ENCODE assay signal across 11 mouse cellular contexts in the genomic region with DNA sequence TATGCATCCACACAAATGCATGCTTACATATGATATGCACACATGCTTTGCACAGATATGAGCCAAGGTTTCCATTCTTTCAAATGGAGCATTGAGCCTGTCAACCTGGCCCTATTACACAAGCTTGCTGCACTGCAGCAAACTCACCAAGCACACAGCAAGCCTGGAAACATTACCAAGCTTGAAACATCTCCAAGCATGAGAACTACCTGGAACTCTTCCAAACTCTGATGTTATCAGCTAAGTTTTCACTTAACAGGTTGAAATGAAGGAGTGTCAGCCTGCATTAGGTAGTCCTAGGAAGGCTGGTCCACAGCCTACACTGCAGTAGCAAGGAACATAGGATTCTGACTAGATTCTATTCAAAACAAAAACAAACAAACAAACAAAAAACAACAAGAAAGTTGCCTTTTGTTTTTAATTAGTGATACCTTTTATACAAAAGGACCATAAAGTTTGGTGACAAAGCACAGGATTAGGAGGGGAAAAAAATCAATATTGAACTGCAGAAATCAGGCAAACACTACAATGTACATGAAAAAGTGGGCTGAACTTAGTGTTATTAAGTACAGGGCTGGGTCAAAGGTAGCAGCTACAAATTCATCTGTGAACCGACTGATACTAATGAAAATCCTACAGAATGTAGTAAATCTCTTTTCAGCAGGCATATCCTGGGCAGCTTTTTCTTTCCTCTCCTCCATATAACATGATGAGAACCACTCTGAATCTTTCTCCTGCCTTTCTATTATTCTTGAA.
A peak's percentile ranks its signal among the peaks of the same experiment; 100 is the strongest.
DNase-seq lines count a peak whose midpoint lies in the region; ATAC-seq and TF ChIP-seq lines count a peak whose summit lies in the region.
"Had no signal": no experiment of that assay in that cellular context is flagged by ENCODE, and none has a peak within 500 bp of the region (broad histone marks: within the 10 kb centered on the region; RNA-seq: fewer than 3 reads in every experiment).

No protein-coding gene starts in this region.

- H3K4me3 ChIP-seq in forebrain, embryonic 14.5 days (ENCODE audit: low read depth, low read length), result no peak overlapping the region
- H3K4me3 ChIP-seq in forebrain, embryonic 15.5 days, result no peak overlapping the region
- no peak overlapping the region for H3K4me3 ChIP-seq in left cerebral cortex, adult 2 months
- no peak overlapping the region for H3K4me3 ChIP-seq in midbrain, embryonic 10.5 days
- H3K4me3 ChIP-seq: erythroblast, embryonic 14.5 days; midbrain, embryonic 13.5 days had no signal

- no peak overlapping the region for H3K9ac ChIP-seq in forebrain, embryonic 14.5 days (ENCODE audit: low read length)
- no peak overlapping the region for H3K9ac ChIP-seq in forebrain, embryonic 15.5 days (replicated peaks)
- H3K9ac ChIP-seq: midbrain, embryonic 13.5 days had no signal

- no peak for TF ChIP-seq CTCF in left cerebral cortex, adult 2 months (IDR thresholded peaks at IDR 0.05)

- no peaks in the 10 kb centered on the region for H3K27me3 ChIP-seq in forebrain, embryonic 14.5 days (replicated peaks; ENCODE audit: control insufficient read depth, insufficient read depth, low read length)
- H3K27me3 ChIP-seq in forebrain, embryonic 15.5 days, result no peaks in the 10 kb centered on the region
- no peaks in the 10 kb centered on the region for H3K27me3 ChIP-seq in midbrain, embryonic 10.5 days (ENCODE audit: low read depth, poor library complexity, severe bottlenecking)
- H3K27me3 ChIP-seq: midbrain, embryonic 13.5 days had no signal

- no peaks in the 10 kb centered on the region for H3K9me3 ChIP-seq in forebrain, embryonic 14.5 days (replicated peaks; ENCODE audit: control insufficient read depth, low read length)
- H3K9me3 ChIP-seq in forebrain, embryonic 15.5 days, result no peaks in the 10 kb centered on the region
- H3K9me3 ChIP-seq in midbrain, embryonic 10.5 days (replicated peaks), result no peaks in the 10 kb centered on the region
- H3K9me3 ChIP-seq: midbrain, embryonic 13.5 days had no signal

- H3K36me3 ChIP-seq in forebrain, embryonic 14.5 days (ENCODE audit: control insufficient read depth, insufficient read depth, low read length), result no peaks in the 10 kb centered on the region
- H3K36me3 ChIP-seq in forebrain, embryonic 15.5 days, result no peaks in the 10 kb centered on the region
- no peaks in the 10 kb centered on the region for H3K36me3 ChIP-seq in midbrain, embryonic 10.5 days
- H3K36me3 ChIP-seq: midbrain, embryonic 13.5 days had no signal

- 94% methylated on average over 1 of the region's 1 CpGs for WGBS in forebrain, embryonic 14.5 days
- WGBS in forebrain, embryonic 15.5 days, result 93% methylated on average over 1 of the region's 1 CpGs
- WGBS in midbrain, embryonic 10.5 days, result 87% methylated on average over 1 of the region's 1 CpGs

- peak; percentile 34 for DNase-seq in forebrain, embryonic 14.5 days (ENCODE audit: low spot score)
- DNase-seq in left cerebral cortex, adult 11 months (ENCODE audit: low spot score), result peak; percentile 17
- no peak for DNase-seq in left cerebral cortex, postnatal 4 days
- peak; percentile 63 for DNase-seq in cerebellum, adult 11 months
- DNase-seq in left cerebral cortex, adult 2 months (ENCODE audit: extremely low spot score in 1 of 2, low spot score in 2 of 2), result no peak
- DNase-seq in neural tube, embryonic 10.5 days (ENCODE audit: extremely low spot score, low spot score), result no peak
- DNase-seq in midbrain, embryonic 10.5 days (ENCODE audit: low spot score), result no peak
- DNase-seq: thymus, adult 18-20 months had no signal

- H3K27ac ChIP-seq in forebrain, embryonic 14.5 days (ENCODE audit: low read depth, low read length), result no peak overlapping the region
- no peak overlapping the region for H3K27ac ChIP-seq in forebrain, embryonic 15.5 days (replicated peaks)
- peak overlapping the region; percentile 50; the same call in 1 of the 2 replicates for H3K27ac ChIP-seq in left cerebral cortex, adult 2 months
- H3K27ac ChIP-seq in midbrain, embryonic 10.5 days (replicated peaks), result no peak overlapping the region
- H3K27ac ChIP-seq: midbrain, embryonic 13.5 days had no signal

- ATAC-seq in forebrain, embryonic 14.5 days, result peak; percentile 32; the same call in 1 of the 2 replicates
- no peak for ATAC-seq in forebrain, embryonic 15.5 days (replicated peaks)
- ATAC-seq: midbrain, embryonic 13.5 days had no signal

- no peaks in the 10 kb centered on the region for H3K4me1 ChIP-seq in forebrain, embryonic 14.5 days (ENCODE audit: control insufficient read depth, insufficient read depth, low read length)
- H3K4me1 ChIP-seq in forebrain, embryonic 15.5 days, result no peaks in the 10 kb centered on the region
- no peaks in the 10 kb centered on the region for H3K4me1 ChIP-seq in midbrain, embryonic 10.5 days
- H3K4me1 ChIP-seq: midbrain, embryonic 13.5 days had no signal

- no peak overlapping the region for H3K4me2 ChIP-seq in forebrain, embryonic 14.5 days (ENCODE audit: low read length)
- no peak overlapping the region for H3K4me2 ChIP-seq in forebrain, embryonic 15.5 days (replicated peaks)
- H3K4me2 ChIP-seq: midbrain, embryonic 13.5 days had no signal

- intact Hi-C loops in left cerebral cortex, postnatal 4 days (cut with DNase I), result no loop called here
- intact Hi-C loops in left cerebral cortex, adult 2 months (cut with DNase I), result no loop called here

Comparison
In these comparisons a context has a peak if more than half of its experiments do, and no peak if none do; other contexts are left out.
1. DNase-seq: peak in forebrain, embryonic 14.5 days (single experiment), left cerebral cortex, adult 11 months (single experiment) and cerebellum, adult 11 months (single experiment); none in left cerebral cortex, postnatal 4 days (single experiment), left cerebral cortex, adult 2 months (0 of 2), neural tube, embryonic 10.5 days (single experiment) and midbrain, embryonic 10.5 days (single experiment).